Mouse (Mus musculus): ENCODE data around the gene Mettl2.

DNA sequence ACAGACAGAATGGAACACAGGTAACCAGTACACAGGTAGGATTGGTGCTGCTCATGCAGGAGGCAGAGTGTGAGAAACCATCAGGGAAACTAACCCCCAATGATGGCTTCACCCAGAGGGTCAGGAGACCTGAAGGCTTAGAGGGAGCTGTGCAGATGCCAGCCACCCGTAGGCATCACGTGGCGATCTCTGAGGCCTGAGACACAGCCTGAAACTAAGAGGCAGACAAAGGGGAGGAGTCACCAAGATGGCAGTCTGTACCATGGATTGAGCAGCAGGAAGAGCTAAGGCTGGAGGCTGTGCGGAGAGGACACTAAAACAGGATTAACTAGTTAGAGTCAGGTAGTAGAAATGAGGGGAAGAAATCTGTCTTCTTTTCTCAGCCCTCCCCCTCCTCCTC, 24.5 kb downstream of the Mettl2 start:
- TF ChIP-seq CTCF (IDR thresholded peaks at IDR 0.05; ENCODE audit: low read depth) = no peak
- no peak for TF ChIP-seq EP300 (optimal IDR thresholded peaks at IDR 0.05)

All from stomach, postnatal 0 days (tissue).